In the genomic region with DNA sequence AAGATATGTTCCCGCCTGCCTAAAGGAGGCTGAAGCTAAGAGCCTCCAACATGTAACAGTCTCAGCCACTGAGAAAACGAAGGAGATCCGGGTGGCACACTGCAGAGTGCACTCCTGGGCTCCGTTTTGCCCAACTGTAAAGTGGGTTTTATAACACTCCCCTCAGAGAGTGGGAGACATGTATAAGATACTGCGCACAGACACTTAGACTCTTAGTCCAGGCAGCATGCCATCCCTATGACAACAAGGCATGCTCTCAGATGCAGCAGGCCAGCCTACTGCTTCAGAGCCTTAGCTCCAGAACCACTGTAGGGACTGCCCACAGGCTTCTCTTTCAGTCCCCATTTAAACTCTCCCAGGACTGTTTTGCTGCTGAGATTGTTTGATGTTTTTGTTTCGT, we compare ENCODE assay signal across 22 mouse cellular contexts. TPM values are rescaled to one million over a fixed set of nuclear protein-coding genes. Genes with fewer than 3 reads are reported as not detected.
"Had no signal": no experiment of that assay in that cellular context is flagged by ENCODE, and none has a peak within 500 bp of the region (broad histone marks: within the 10 kb centered on the region; RNA-seq: fewer than 3 reads in every experiment).

No protein-coding gene starts in this region.

- H3K9ac ChIP-seq: liver, embryonic 15.5 days; stomach, embryonic 15.5 days had no signal

- H3K4me1 ChIP-seq: liver, embryonic 15.5 days; stomach, embryonic 15.5 days had no signal

- H3K27ac ChIP-seq: liver, embryonic 15.5 days; stomach, embryonic 15.5 days had no signal

- H3K27me3 ChIP-seq: stomach, embryonic 15.5 days had no signal

- ATAC-seq: intestine, postnatal 0 days; lung, postnatal 0 days had no signal

- H3K36me3 ChIP-seq: limb, embryonic 10.5 days; liver, embryonic 15.5 days had no signal

- H3K9me3 ChIP-seq: limb, embryonic 10.5 days; liver, embryonic 15.5 days; stomach, embryonic 15.5 days had no signal

- H3K4me2 ChIP-seq: liver, embryonic 11.5 days; liver, embryonic 15.5 days; stomach, embryonic 15.5 days had no signal

- DNase-seq: kidney, adult 8-10 months; kidney, postnatal 25 days; lung, adult 2 months; lung, postnatal 36 days; right cerebral cortex, postnatal 14 days; thymus, adult 2 months; thymus, postnatal 25 days had no signal

- H3K4me3 ChIP-seq: limb, embryonic 10.5 days; liver, embryonic 15.5 days; stomach, embryonic 15.5 days had no signal

RNA-seq across cellular contexts. Expression of a gene that starts 9.4 kb away (rescaled TPM):
- total RNA-seq: layer of hippocampus, postnatal 10 days; left cerebral cortex, postnatal 10 days had no signal
- polyA plus RNA-seq: intestine, postnatal 0 days; kidney, embryonic 16.5 days; limb, embryonic 10.5 days; limb, embryonic 14.5 days; liver, embryonic 11.5 days; liver, embryonic 15.5 days; lung, adult 2 months; lung, postnatal 0 days; neural tube, embryonic 14.5 days; spleen, adult 2 months; stomach, embryonic 15.5 days; urinary bladder, adult 2 months had no signal

RNA-seq across cellular contexts. Expression of a gene that starts 12.2 kb away (rescaled TPM):
- total RNA-seq: megakaryocyte progenitor cell, adult 5-6 weeks had no signal

RNA-seq across cellular contexts. Expression of a gene that starts 16.6 kb away (rescaled TPM):
- total RNA-seq: megakaryocyte progenitor cell, adult 5-6 weeks; monocyte, adult 5-6 weeks had no signal
